Mouse (Mus musculus) liver, postnatal 0 days (tissue): Measurements from ENCODE around the gene Il20ra. TPM values are rescaled to one million over a fixed set of nuclear protein-coding genes. Genes with fewer than 3 reads are reported as not detected.

Experiments
- ATAC-seq: fragments of 200-750 bp; cut with Nextera tagmentation; 2 replicates; pipeline ENCODE4 v1.8.0; 2017; ENCODE audit warnings: mild to moderate bottlenecking, moderate library complexity
- DNase-seq: peaks from one replicate; pipeline ENCODE4 v3.0.0-alpha.2; 2016
- H3K27ac ChIP-seq: fragments of 300-500 bp; sonication (generic); 2 replicates; pipeline ENCODE4 v1.5.1; 2014; ENCODE audit warnings: antibody characterized with exemption, moderate library complexity, mild to moderate bottlenecking, low read depth
- H3K27me3 ChIP-seq: fragments of 300-500 bp; sonication (generic); 2 replicates; pipeline ENCODE4 v1.6.1; 2014; ENCODE audit warnings: low read length, control low read depth, mixed read lengths; ENCODE audit not compliant: insufficient read depth
- H3K36me3 ChIP-seq: fragments of 300-500 bp; sonication (generic); replicated peaks from 2 replicates; pipeline ENCODE4 v1.6.1; 2014; ENCODE audit warnings: mild to moderate bottlenecking, control low read depth, low read length, moderate library complexity, mixed read lengths; ENCODE audit not compliant: insufficient read depth
- H3K4me1 ChIP-seq: fragments of 300-500 bp; sonication (generic); 2 replicates; pipeline ENCODE4 v1.6.1; 2014; ENCODE audit warnings: antibody characterized with exemption, mild to moderate bottlenecking, control low read depth; ENCODE audit not compliant: insufficient read depth
- H3K4me2 ChIP-seq: fragments of 300-500 bp; sonication (generic); 2 replicates; pipeline ENCODE4 v1.6.1; 2014; ENCODE audit warnings: low read depth, mild to moderate bottlenecking, low read length, moderate library complexity, mixed read lengths
- H3K4me3 ChIP-seq: fragments of 300-500 bp; sonication (generic); 2 replicates; pipeline ENCODE4 v1.5.1; 2014; ENCODE audit warnings: low read depth, low read length
- H3K9ac ChIP-seq: fragments of 300-500 bp; sonication (generic); replicated peaks from 2 replicates; pipeline ENCODE4 v1.6.1; 2014; ENCODE audit warnings: mild to moderate bottlenecking, moderate library complexity
- H3K9me3 ChIP-seq: fragments of 300-500 bp; sonication (generic); 2 replicates; pipeline ENCODE4 v1.6.1; 2016; ENCODE audit warnings: mild to moderate bottlenecking, control low read depth, low read length, mixed read lengths
- CTCF ChIP-seq: sonication (generic); IDR thresholded peaks from 2 replicates; pipeline ENCODE4 v1.5.1; 2016; ENCODE audit warnings: antibody characterized with exemption, low read depth
- EP300 ChIP-seq: IDR thresholded peaks from 2 replicates; pipeline ENCODE4 v1.6.1; 2016; ENCODE audit warnings: antibody characterized with exemption, low read depth, mild to moderate bottlenecking
- WGBS: fragments of 180-500 bp; shearing (Covaris S2); extraction: QIAGEN DNeasy Blood & Tissue Kit; methylation state at CpG from one replicate; pipeline ENCODE4 v1.1.7; 2014; ENCODE audit not compliant: insufficient replicate concordance; 5-methylcytosine and 5-hydroxymethylcytosine counted together
- polyA plus RNA-seq: library from polyadenylated mRNA; unstranded; fragments of >200 nt; fragmentation: Nextera tagmentation; extraction: Ambion mirVana; gene quantifications from 2 replicates; pipeline ENCODE4 v1.2.1, GENCODE M21; 2015

Il20ra gene
- polyA plus RNA-seq, 1 experiment from 2014 or later, result 0.08 TPM

- H3K4me1 ChIP-seq, result 0 out of 2 replicates have a peak, but pooled peaks cover 5% of the 10 kb centered on the region
- H3K9ac ChIP-seq, result no peak overlapping the region
- H3K27me3 ChIP-seq, result no peaks in the 10 kb centered on the region
- TF ChIP-seq CTCF (0 out of 2 replicates have a peak, but pooled peaks have one; percentile 10), EP300 (no peak)
- WGBS, result 23% methylated on average over 1 of the region's 1 CpGs
- ATAC-seq (no peak), DNase-seq (no peak)
- H3K9me3 ChIP-seq, result no peaks in the 10 kb centered on the region
- no peaks in the 10 kb centered on the region for H3K36me3 ChIP-seq
- no peak overlapping the region for H3K27ac ChIP-seq
- H3K4me2 ChIP-seq, result no peak overlapping the region
- H3K4me3 ChIP-seq, result no peak overlapping the region
These were observed 33.3 kb downstream of the Il20ra start for GRCm38 (mm10) chr10:19745662-19746061.

GRCm38 (mm10) chr10:19746156-19746555 lies 33.8 kb downstream of the Il20ra start:
- Histone ChIP-seq H3K27ac (no peak overlapping the region), H3K4me2 (no peak overlapping the region), H3K4me3 (no peak overlapping the region), H3K27me3 (no peaks in the 10 kb centered on the region), H3K9ac (no peak overlapping the region), H3K9me3 (no peaks in the 10 kb centered on the region), H3K4me1 (0 out of 2 replicates have a peak, but pooled peaks cover 5% of the 10 kb centered on the region), H3K36me3 (no peaks in the 10 kb centered on the region)
- ATAC-seq, result no peak
- TF ChIP-seq CTCF, result no peak
- no peak for TF ChIP-seq EP300
- no peak for DNase-seq
- WGBS, result 25% methylated on average over 1 of the region's 1 CpGs

GRCm38 (mm10) chr10:19747661-19748060 lies 35.3 kb downstream of the Il20ra start:
- no peak overlapping the region for H3K4me2 ChIP-seq
- H3K27ac ChIP-seq, result no peak overlapping the region
- ATAC-seq (no peak), DNase-seq (no peak)
- H3K36me3 ChIP-seq, result no peaks in the 10 kb centered on the region
- TF ChIP-seq EP300 (no peak), CTCF (no peak)
- H3K9ac ChIP-seq, result no peak overlapping the region
- H3K27me3 ChIP-seq, result no peaks in the 10 kb centered on the region
- H3K4me1 ChIP-seq, result 0 out of 2 replicates have a peak, but pooled peaks cover 5% of the 10 kb centered on the region
- H3K4me3 ChIP-seq, result no peak overlapping the region
- no peaks in the 10 kb centered on the region for H3K9me3 ChIP-seq
- WGBS, result 52% methylated on average over 4 of the region's 4 CpGs

DNA sequence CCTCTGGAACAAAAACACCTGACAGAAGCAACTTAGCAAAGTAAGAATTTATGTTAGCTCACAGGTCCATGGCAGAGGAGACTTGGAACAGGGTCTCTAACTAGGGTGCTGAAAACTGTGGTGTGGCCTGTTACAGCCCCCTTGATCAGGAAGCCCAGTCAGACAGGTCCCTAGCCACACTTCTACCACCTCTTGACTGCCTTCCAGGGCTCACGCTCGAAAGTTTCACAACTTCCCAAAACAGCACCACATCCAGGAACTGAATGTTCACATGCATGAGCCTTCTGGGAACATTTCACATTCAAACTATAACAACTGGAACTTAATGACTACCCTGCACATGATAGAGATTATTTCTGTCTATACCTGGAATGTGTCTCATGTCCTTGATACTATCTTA lies 53.1 kb downstream of the Il20ra start:
- TF ChIP-seq CTCF (no peak), EP300 (peak; percentile 40)
- Histone ChIP-seq H3K36me3 (no peaks in the 10 kb centered on the region), H3K27me3 (no peaks in the 10 kb centered on the region), H3K4me1 (no peaks in the 10 kb centered on the region), H3K9me3 (no peaks in the 10 kb centered on the region), H3K4me2 (no peak overlapping the region), H3K4me3 (no peak overlapping the region), H3K9ac (no peak overlapping the region), H3K27ac (no peak overlapping the region)
- no peak for DNase-seq
- 51% methylated on average over 2 of the region's 2 CpGs for WGBS
- no peak for ATAC-seq

DNA sequence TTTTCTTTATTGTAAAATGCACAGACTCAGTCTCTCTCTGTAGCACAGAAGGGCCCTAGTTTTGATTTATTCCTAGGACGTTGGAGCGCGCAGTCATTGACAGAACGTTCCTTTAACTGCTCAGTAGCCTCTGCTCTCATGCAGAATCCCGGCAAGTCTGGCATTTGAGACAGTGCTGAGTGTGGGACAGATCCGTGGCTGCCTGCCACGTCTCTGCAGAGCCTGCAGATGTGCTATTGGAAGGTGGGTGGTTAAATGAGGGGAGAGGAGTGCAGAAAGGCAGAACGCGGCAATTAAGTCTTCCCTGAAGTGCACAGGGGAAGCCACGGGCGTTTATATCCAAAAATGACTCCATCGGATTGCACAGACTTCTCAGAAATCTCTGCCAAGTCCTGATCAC lies 66.7 kb downstream of the Il20ra start:
- Histone ChIP-seq H3K9ac (no peak overlapping the region), H3K4me3 (no peak overlapping the region), H3K27me3 (no peaks in the 10 kb centered on the region), H3K4me2 (no peak overlapping the region), H3K36me3 (no peaks in the 10 kb centered on the region), H3K4me1 (no peaks in the 10 kb centered on the region), H3K27ac (no peak overlapping the region), H3K9me3 (no peaks in the 10 kb centered on the region)
- TF ChIP-seq EP300 (no peak), CTCF (no peak)
- ATAC-seq (no peak), DNase-seq (no peak)
- 73% methylated on average over 12 of the region's 12 CpGs for WGBS

DNA sequence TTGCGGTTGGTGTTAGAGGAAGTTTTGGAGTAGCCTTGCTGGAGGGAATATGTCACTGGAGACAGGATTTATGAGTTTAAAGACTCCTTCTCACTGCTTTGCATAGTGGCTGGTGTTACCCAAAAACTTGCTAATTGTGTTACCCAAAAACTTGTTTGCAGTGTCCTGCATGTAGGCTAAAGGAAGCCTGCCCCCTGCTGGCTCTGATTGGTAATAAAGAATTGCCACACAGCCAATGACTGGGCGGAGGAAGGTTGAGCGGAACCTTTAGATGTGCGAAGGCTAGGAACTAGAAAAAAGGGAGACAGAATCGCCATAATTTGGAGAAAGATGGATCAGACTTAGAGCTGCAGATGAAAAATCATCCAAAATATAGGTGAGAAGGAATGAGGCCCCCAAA lies 69.0 kb downstream of the Il20ra start:
- no peaks in the 10 kb centered on the region for H3K9me3 ChIP-seq
- no peak overlapping the region for H3K9ac ChIP-seq
- no peak for ATAC-seq
- H3K4me1 ChIP-seq, result no peaks in the 10 kb centered on the region
- TF ChIP-seq CTCF (peak; percentile 71), EP300 (no peak)
- no peaks in the 10 kb centered on the region for H3K27me3 ChIP-seq
- H3K36me3 ChIP-seq, result no peaks in the 10 kb centered on the region
- peak; percentile 64 for DNase-seq
- WGBS, result 68% methylated on average over 5 of the region's 5 CpGs
- H3K27ac ChIP-seq, result no peak overlapping the region
- H3K4me3 ChIP-seq, result no peak overlapping the region
- no peak overlapping the region for H3K4me2 ChIP-seq

- Histone ChIP-seq H3K4me3 (no peak overlapping the region), H3K9me3 (no peaks in the 10 kb centered on the region), H3K27ac (no peak overlapping the region), H3K27me3 (no peaks in the 10 kb centered on the region), H3K9ac (no peak overlapping the region), H3K4me1 (no peaks in the 10 kb centered on the region), H3K36me3 (no peaks in the 10 kb centered on the region), H3K4me2 (no peak overlapping the region)
- TF ChIP-seq CTCF (no peak), EP300 (no peak)
- ATAC-seq, result no peak
- 53% methylated on average over 8 of the region's 8 CpGs for WGBS
- no peak for DNase-seq
These were observed 82.6 kb downstream of the Il20ra start for GRCm38 (mm10) chr10:19794996-19795395.
